Mouse (Mus musculus) forebrain, embryonic 14.5 days (tissue): ENCODE measurements at regions not wholly inside any gene's neighbourhood (a gene's known extent, or its start where the extent isn't known, plus 50 kb on each side); places are given as distances from the start of the nearest gene placed in this dataset.

Source experiments
- ATAC-seq: fragments of 200-750 bp; cut with Nextera tagmentation; 2 replicates; pipeline ENCODE4 v1.8.0; 2017; ENCODE audit warnings: mild to moderate bottlenecking, moderate library complexity
- DNase-seq: peaks from one replicate; pipeline ENCODE4 v3.0.0-alpha.2; 2015; ENCODE audit warnings: low spot score
- H3K27ac ChIP-seq: fragments of 300-500 bp; sonication (generic); 2 replicates; pipeline ENCODE4 v1.5.1; 2014; ENCODE audit warnings: low read depth, mild to moderate bottlenecking, control low read depth, low read length, moderate library complexity
- H3K27me3 ChIP-seq: fragments of 300-500 bp; sonication (generic); replicated peaks from 2 replicates; pipeline ENCODE4 v1.6.1; 2014; ENCODE audit warnings: low read length, control low read depth, mixed read lengths; ENCODE audit not compliant: control insufficient read depth, insufficient read depth
- H3K36me3 ChIP-seq: fragments of 300-500 bp; sonication (generic); 2 replicates; pipeline ENCODE4 v1.6.1; 2014; ENCODE audit warnings: low read length, control low read depth; ENCODE audit not compliant: control insufficient read depth, insufficient read depth
- H3K4me1 ChIP-seq: fragments of 300-500 bp; sonication (generic); 2 replicates; pipeline ENCODE4 v1.6.1; 2014; ENCODE audit warnings: antibody characterized with exemption, low read length, control low read depth; ENCODE audit not compliant: control insufficient read depth, insufficient read depth
- H3K4me2 ChIP-seq: fragments of 300-500 bp; sonication (generic); 2 replicates; pipeline ENCODE4 v1.6.1; 2014; ENCODE audit warnings: mild to moderate bottlenecking, control low read depth, low read length
- H3K4me3 ChIP-seq: fragments of 300-500 bp; sonication (generic); 2 replicates; pipeline ENCODE4 v1.5.1; 2014; ENCODE audit warnings: low read depth, low read length, control low read depth
- H3K9ac ChIP-seq: fragments of 300-500 bp; sonication (generic); 2 replicates; pipeline ENCODE4 v1.6.1; 2014; ENCODE audit warnings: mild to moderate bottlenecking, low read length, control low read depth, moderate library complexity
- H3K9me3 ChIP-seq: fragments of 300-500 bp; sonication (generic); replicated peaks from 2 replicates; pipeline ENCODE4 v1.6.1; 2016; ENCODE audit warnings: low read length, control low read depth, mixed read lengths; ENCODE audit not compliant: control insufficient read depth
- WGBS: fragments of 180-500 bp; shearing (Covaris S2); extraction: QIAGEN DNeasy Blood & Tissue Kit; methylation state at CpG from one replicate; pipeline ENCODE4 v1.1.7; 2014; 5-methylcytosine and 5-hydroxymethylcytosine counted together

DNA sequence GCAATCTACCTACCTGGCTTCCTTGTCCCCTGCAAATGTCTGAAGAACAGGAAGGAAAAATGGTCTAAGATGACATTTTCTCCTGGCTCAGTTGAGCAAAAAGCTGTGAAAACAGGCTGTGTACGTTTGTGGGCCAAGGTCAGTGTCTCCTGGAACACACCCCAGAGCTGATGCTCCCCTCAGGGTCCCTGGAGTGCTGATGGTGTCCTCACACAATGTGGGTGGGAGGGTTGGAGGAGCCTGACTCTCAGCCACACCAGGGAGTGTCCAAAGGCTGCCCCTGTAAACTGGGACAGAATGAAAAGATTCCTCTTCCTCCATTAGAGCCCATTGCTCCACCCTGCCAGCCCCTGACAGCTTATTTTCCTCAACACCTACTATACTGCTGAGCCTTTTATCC is 112.8 kb upstream of the Smim23 start:
- H3K9me3 ChIP-seq = no peaks in the 10 kb centered on the region
- no peaks in the 10 kb centered on the region for H3K27me3 ChIP-seq
- ATAC-seq (no peak), DNase-seq (no peak)
- H3K9ac ChIP-seq = no peak overlapping the region
- no peak overlapping the region for H3K27ac ChIP-seq
- H3K4me3 ChIP-seq = no peak overlapping the region
- no peaks in the 10 kb centered on the region for H3K36me3 ChIP-seq
- H3K4me1 ChIP-seq = peaks cover 7% of the 10 kb centered on the region; the same call in 1 of the 2 replicates
- H3K4me2 ChIP-seq = no peak overlapping the region
- 45% methylated on average over 1 of the region's 1 CpGs for WGBS

GRCm38 (mm10) chr11:32931928-32932327 is 107.5 kb upstream of the Smim23 start:
- Histone ChIP-seq H3K4me3 (no peak overlapping the region), H3K27ac (no peak overlapping the region), H3K36me3 (no peaks in the 10 kb centered on the region), H3K9me3 (no peaks in the 10 kb centered on the region), H3K9ac (no peak overlapping the region), H3K27me3 (no peaks in the 10 kb centered on the region), H3K4me1 (no peaks in the 10 kb centered on the region), H3K4me2 (no peak overlapping the region)
- DNase-seq = no peak
- 56% methylated on average over 9 of the region's 9 CpGs for WGBS
- ATAC-seq = no peak

DNA sequence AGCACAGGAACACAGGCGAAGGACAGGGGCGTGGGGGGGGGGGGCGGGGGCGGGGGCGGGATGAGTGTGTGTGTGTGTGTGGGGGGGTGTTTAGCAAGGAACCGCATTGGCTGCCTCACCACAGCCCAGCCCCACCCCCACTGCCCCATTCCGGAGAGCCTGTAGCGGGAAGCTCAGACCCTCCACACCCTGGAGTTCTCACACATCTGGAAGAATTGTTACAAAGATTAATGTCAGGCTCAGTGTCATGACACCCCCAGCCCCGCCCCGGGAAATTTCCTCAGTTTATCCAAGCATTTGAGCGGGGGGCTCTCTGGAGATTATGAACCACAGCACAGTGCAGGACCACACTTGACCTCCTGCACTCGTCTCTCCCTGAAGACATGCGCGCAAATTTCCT is 106.6 kb upstream of the Smim23 start:
- DNase-seq (no peak), ATAC-seq (no peak)
- H3K36me3 ChIP-seq = no peaks in the 10 kb centered on the region
- H3K9ac ChIP-seq = no peak overlapping the region
- H3K4me3 ChIP-seq = no peak overlapping the region
- no peak overlapping the region for H3K27ac ChIP-seq
- H3K9me3 ChIP-seq = no peaks in the 10 kb centered on the region
- H3K4me2 ChIP-seq = peak overlapping the region; percentile 12; the same call in 1 of the 2 replicates
- no peaks in the 10 kb centered on the region; the same call in 1 of the 2 replicates for H3K4me1 ChIP-seq
- no peaks in the 10 kb centered on the region for H3K27me3 ChIP-seq
- WGBS = 18% methylated on average over 11 of the region's 14 CpGs

DNA sequence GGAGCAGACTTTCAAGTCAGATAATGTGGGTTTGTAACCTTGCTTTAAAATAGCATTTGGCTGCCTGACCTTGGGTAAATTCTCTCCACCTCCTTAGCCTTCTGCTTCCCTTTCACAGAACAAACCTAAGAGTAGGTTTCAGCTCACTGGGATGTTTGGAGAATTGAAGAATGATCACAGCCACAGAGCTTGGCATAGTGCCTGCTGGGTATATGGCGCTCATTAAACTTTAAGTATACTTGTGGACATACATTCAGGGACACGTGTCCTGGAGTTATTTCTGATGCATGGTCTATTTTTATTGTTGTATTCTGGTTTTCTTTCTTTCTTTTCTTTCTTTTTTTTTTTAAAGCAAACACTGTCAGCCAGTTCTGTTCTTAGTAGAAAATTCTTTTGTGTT is 104.4 kb upstream of the Smim23 start:
- no peak overlapping the region for H3K4me2 ChIP-seq
- no peak overlapping the region for H3K27ac ChIP-seq
- H3K4me3 ChIP-seq = no peak overlapping the region
- no peak for ATAC-seq
- no peak overlapping the region for H3K9ac ChIP-seq
- WGBS = 76% methylated on average over 2 of the region's 2 CpGs
- no peaks in the 10 kb centered on the region for H3K27me3 ChIP-seq
- peaks cover 4% of the 10 kb centered on the region for H3K4me1 ChIP-seq
- no peak for DNase-seq
- H3K36me3 ChIP-seq = no peaks in the 10 kb centered on the region
- no peaks in the 10 kb centered on the region for H3K9me3 ChIP-seq

DNA sequence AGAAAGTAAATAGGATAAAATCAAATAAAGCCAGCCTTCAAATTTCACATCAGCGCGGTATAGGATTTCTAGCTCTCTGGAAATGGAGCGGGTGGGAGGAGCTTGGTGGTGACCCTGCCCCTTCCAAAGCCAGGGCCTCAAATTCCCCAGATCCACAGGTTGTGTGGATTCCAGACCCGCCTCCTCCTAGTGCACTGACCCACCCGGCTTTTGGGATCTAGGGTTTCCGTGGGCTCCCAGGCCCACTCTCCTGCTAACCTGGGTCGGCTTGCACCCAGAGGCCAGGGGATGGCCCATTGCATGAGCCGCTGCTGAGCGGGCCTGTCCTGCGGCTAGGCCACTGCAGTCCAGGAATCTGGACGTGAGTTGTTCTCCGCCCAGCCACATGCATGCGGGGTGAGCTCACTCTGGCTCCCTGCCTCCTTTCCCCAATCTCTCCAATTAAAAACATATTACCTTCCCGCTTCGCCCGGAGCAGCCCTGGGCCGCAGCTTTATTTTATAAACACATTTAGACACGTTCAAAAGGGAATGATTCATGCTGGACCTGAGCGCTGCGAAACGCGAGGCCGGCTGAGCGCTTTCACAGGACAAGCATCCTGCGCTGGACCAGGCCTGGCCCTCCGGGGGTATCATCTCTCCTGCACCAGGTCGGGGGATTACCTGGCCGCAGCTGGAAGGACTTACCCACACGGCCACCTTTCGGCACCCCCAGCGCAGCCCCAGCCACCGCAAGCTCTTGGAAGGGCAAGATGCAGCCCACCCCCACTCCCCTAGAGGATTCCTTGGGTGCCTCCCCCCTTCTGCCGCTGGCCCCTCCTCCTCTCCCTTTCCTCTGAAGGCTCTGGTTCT is 101.2 kb upstream of the Smim23 start:
- Histone ChIP-seq H3K36me3 (no peaks in the 10 kb centered on the region), H3K27ac (no peak overlapping the region; the same call in 1 of the 2 replicates), H3K4me2 (peak overlapping the region; percentile 53), H3K9me3 (no peaks in the 10 kb centered on the region), H3K27me3 (no peaks in the 10 kb centered on the region), H3K4me1 (peaks cover 4% of the 10 kb centered on the region), H3K9ac (peak overlapping the region; percentile 47), H3K4me3 (peak overlapping the region; percentile 26)
- ATAC-seq = peak; percentile 77
- DNase-seq = peak; percentile 47
- WGBS = 3% methylated on average over 33 of the region's 33 CpGs

- Histone ChIP-seq H3K27ac (no peak overlapping the region), H3K4me1 (peaks cover 4% of the 10 kb centered on the region), H3K36me3 (no peaks in the 10 kb centered on the region), H3K4me2 (no peak overlapping the region), H3K4me3 (no peak overlapping the region), H3K27me3 (no peaks in the 10 kb centered on the region), H3K9ac (no peak overlapping the region), H3K9me3 (no peaks in the 10 kb centered on the region)
- ATAC-seq (no peak), DNase-seq (no peak)
- 68% methylated on average over 7 of the region's 7 CpGs for WGBS
Measured at GRCm38 (mm10) chr11:32924932-32925331, 100.5 kb upstream of the Smim23 start.

DNA sequence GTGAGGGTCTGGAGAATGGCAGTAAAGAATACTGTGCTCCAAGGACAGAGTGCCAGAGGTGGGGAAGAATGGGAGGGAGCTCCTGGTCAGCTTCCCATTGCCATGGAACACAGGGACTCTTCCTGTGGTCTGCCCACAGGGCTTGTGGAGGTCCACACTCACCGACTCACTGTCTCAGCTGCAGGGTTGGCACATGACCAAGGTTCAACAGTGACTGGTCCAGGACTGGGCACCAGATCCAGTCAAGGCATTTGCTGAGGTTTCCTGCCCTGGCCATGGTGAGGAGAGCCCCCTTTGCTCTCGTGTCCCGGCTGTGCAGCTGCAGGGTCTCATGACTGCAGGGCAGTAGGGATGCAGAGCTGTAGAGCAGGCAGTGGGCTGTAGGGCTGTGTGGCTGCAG is 88.7 kb upstream of the Smim23 start:
- no peaks in the 10 kb centered on the region for H3K36me3 ChIP-seq
- H3K4me2 ChIP-seq = no peak overlapping the region
- 83% methylated on average over 3 of the region's 3 CpGs for WGBS
- H3K4me3 ChIP-seq = no peak overlapping the region
- no peaks in the 10 kb centered on the region for H3K4me1 ChIP-seq
- H3K9ac ChIP-seq = no peak overlapping the region
- no peak overlapping the region for H3K27ac ChIP-seq
- DNase-seq (no peak), ATAC-seq (no peak)
- no peaks in the 10 kb centered on the region for H3K27me3 ChIP-seq
- H3K9me3 ChIP-seq = no peaks in the 10 kb centered on the region

- ATAC-seq (no peak), DNase-seq (no peak)
- 86% methylated on average over 4 of the region's 4 CpGs for WGBS
- H3K4me3 ChIP-seq = no peak overlapping the region
- H3K4me1 ChIP-seq = no peaks in the 10 kb centered on the region; the same call in 1 of the 2 replicates
- no peak overlapping the region for H3K9ac ChIP-seq
- no peak overlapping the region for H3K4me2 ChIP-seq
- no peaks in the 10 kb centered on the region for H3K27me3 ChIP-seq
- no peaks in the 10 kb centered on the region for H3K36me3 ChIP-seq
- H3K27ac ChIP-seq = no peak overlapping the region
- no peaks in the 10 kb centered on the region for H3K9me3 ChIP-seq
Measured at GRCm38 (mm10) chr11:32911791-32912190, 87.4 kb upstream of the Smim23 start.

- H3K4me1 ChIP-seq = no peaks in the 10 kb centered on the region; the same call in 1 of the 2 replicates
- H3K4me3 ChIP-seq = no peak overlapping the region
- ATAC-seq (no peak), DNase-seq (no peak)
- no peaks in the 10 kb centered on the region for H3K36me3 ChIP-seq
- H3K4me2 ChIP-seq = no peak overlapping the region
- 80% methylated on average over 14 of the region's 14 CpGs for WGBS
- H3K27ac ChIP-seq = no peak overlapping the region
- H3K9ac ChIP-seq = no peak overlapping the region
- H3K9me3 ChIP-seq = no peaks in the 10 kb centered on the region
- H3K27me3 ChIP-seq = no peaks in the 10 kb centered on the region
Measured at GRCm38 (mm10) chr11:32908723-32909411, 84.5 kb upstream of the Smim23 start.
